Mouse (Mus musculus) frontal cortex, postnatal 25 days (tissue): ENCODE results near the gene Pigk.
"Not testable (repeated sequence)": the region's sequence is repeated elsewhere in the genome, so short reads cannot be mapped to it uniquely, and the experiment has no call there.

Source experiments
- DNase-seq, 2 experiments: peaks; one replicate each; pipeline ENCODE4 v3.0.0; 2022; ENCODE audit warnings: low spot score in 2 of 2

Gene Pigk

GRCm38 (mm10) chr3:152764516-152765312, 50.8 kb downstream of the Pigk start:
- DNase-seq = no peak

- no peak for DNase-seq
Measured at GRCm38 (mm10) chr3:152767485-152767884, 53.6 kb downstream of the Pigk start.

- DNase-seq = no peak
Measured at GRCm38 (mm10) chr3:152770056-152770455, 56.2 kb downstream of the Pigk start.

- no peak for DNase-seq
Measured at GRCm38 (mm10) chr3:152776363-152776762, 62.5 kb downstream of the Pigk start.

- DNase-seq = no peak
Measured at GRCm38 (mm10) chr3:152776872-152777540, 63.1 kb downstream of the Pigk start.

GRCm38 (mm10) chr3:152779819-152780218, 65.9 kb downstream of the Pigk start:
- no peak for DNase-seq

GRCm38 (mm10) chr3:152783792-152784191, 69.9 kb downstream of the Pigk start:
- DNase-seq = peak; percentile 39 to 50

GRCm38 (mm10) chr3:152784353-152784752, 70.5 kb downstream of the Pigk start:
- not testable (repeated sequence) for DNase-seq

- DNase-seq = not testable (repeated sequence)
Measured at GRCm38 (mm10) chr3:152788301-152788953, 74.5 kb downstream of the Pigk start.

GRCm38 (mm10) chr3:152792601-152793000, 78.7 kb downstream of the Pigk start:
- no peak for DNase-seq

- no peak for DNase-seq
Measured at GRCm38 (mm10) chr3:152793006-152793405, 79.1 kb downstream of the Pigk start.

- no peak for DNase-seq
Measured at GRCm38 (mm10) chr3:152796216-152796615, 82.3 kb downstream of the Pigk start.

GRCm38 (mm10) chr3:152797354-152797753, 83.5 kb downstream of the Pigk start:
- no peak for DNase-seq

- DNase-seq = no peak
Measured at GRCm38 (mm10) chr3:152799738-152800431, 86.0 kb downstream of the Pigk start.

GRCm38 (mm10) chr3:152813905-152814304, 100.0 kb downstream of the Pigk start:
- DNase-seq = no peak

GRCm38 (mm10) chr3:152815110-152815509, 101.2 kb downstream of the Pigk start:
- no peak for DNase-seq

- no peak for DNase-seq
Measured at GRCm38 (mm10) chr3:152820406-152820805, 106.5 kb downstream of the Pigk start.

GRCm38 (mm10) chr3:152821202-152821601, 107.3 kb downstream of the Pigk start:
- DNase-seq = peak in 1 of 2 experiments; percentile 16

- DNase-seq = no peak
Measured at GRCm38 (mm10) chr3:152831377-152831776, 117.5 kb downstream of the Pigk start.

GRCm38 (mm10) chr3:152831974-152832373, 118.1 kb downstream of the Pigk start:
- DNase-seq = no peak

- DNase-seq = no peak
Measured at GRCm38 (mm10) chr3:152832436-152832835, 118.5 kb downstream of the Pigk start.

- DNase-seq = no peak
Measured at GRCm38 (mm10) chr3:152837407-152837806, 123.5 kb downstream of the Pigk start.
